Mouse (Mus musculus): ENCODE data around the gene Nfkbia. TPM values are rescaled to one million over a fixed set of nuclear protein-coding genes. Genes with fewer than 3 reads are reported as not detected.

Nfkbia gene
- polyA plus RNA-seq, 1 experiment from 2014 or later = 63.9 TPM

DNA sequence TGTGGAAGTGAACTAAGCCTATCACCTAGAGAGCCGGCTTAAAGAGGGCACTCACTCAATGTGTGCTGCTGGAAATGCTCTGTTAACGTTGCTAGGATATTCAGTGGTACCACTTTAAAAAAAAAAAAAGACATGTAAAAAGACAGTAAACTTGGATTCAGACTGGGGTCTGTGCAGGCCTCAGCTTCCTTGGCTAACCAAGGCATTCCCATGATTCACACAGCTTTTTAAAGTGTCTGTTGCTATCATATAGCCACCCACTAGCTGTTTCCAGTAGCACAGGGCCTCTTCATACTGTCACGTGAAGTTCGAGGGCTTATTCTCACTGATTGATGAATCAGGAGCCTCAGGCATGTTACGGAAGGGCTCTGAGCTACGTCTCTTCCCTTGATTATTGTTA, 30.0 kb downstream of the Nfkbia start:
- DNase-seq (ENCODE audit: low spot score) (no peak), ATAC-seq (ENCODE audit: low FRiP score) (no peak)
- H3K4me2 ChIP-seq (replicated peaks) = no peak overlapping the region
- H3K27ac ChIP-seq = no peak overlapping the region
- H3K36me3 ChIP-seq (replicated peaks; ENCODE audit: control insufficient read depth, insufficient read depth) = no peaks in the 10 kb centered on the region
- no peaks in the 10 kb centered on the region for H3K27me3 ChIP-seq (ENCODE audit: control insufficient read depth, insufficient read depth, low read length)
- H3K9ac ChIP-seq = no peak overlapping the region
- no peaks in the 10 kb centered on the region for H3K9me3 ChIP-seq (ENCODE audit: control insufficient read depth, low read length)
- no peak overlapping the region for H3K4me3 ChIP-seq (replicated peaks; ENCODE audit: low read length)
- WGBS = 72% methylated on average over 6 of the region's 6 CpGs
- H3K4me1 ChIP-seq (replicated peaks; ENCODE audit: control insufficient read depth, insufficient read depth, low read length) = peaks cover 25% of the 10 kb centered on the region

DNA sequence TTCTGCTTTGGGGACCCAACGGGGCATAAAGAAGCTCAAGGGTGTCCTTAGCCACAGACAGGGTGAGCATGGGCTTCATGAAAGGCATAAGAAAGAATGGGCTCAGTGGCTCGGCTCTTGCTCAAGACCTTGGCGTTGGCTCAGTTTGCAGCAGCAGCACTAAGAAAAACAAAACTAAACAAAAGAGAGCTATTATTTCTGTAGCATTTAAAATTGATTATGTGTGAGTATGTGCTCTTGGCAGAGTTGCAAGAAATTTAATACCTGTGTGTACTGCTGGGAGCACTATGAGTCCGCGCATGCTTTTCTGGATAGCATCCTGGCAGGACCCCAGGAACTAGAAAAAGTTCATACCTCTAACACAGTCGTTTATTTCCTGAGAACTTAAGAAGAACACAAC, 30.7 kb downstream of the Nfkbia start:
- H3K4me2 ChIP-seq (replicated peaks) = no peak overlapping the region
- no peak overlapping the region for H3K9ac ChIP-seq
- no peak for ATAC-seq (ENCODE audit: low FRiP score)
- H3K27me3 ChIP-seq (ENCODE audit: control insufficient read depth, insufficient read depth, low read length) = no peaks in the 10 kb centered on the region
- no peaks in the 10 kb centered on the region for H3K36me3 ChIP-seq (replicated peaks; ENCODE audit: control insufficient read depth, insufficient read depth)
- H3K9me3 ChIP-seq (ENCODE audit: control insufficient read depth, low read length) = no peaks in the 10 kb centered on the region
- no peak overlapping the region for H3K4me3 ChIP-seq (replicated peaks; ENCODE audit: low read length)
- H3K4me1 ChIP-seq (replicated peaks; ENCODE audit: control insufficient read depth, insufficient read depth, low read length) = peaks cover 25% of the 10 kb centered on the region
- no peak for DNase-seq (ENCODE audit: low spot score)
- 82% methylated on average over 6 of the region's 6 CpGs for WGBS
- H3K27ac ChIP-seq = no peak overlapping the region

DNA sequence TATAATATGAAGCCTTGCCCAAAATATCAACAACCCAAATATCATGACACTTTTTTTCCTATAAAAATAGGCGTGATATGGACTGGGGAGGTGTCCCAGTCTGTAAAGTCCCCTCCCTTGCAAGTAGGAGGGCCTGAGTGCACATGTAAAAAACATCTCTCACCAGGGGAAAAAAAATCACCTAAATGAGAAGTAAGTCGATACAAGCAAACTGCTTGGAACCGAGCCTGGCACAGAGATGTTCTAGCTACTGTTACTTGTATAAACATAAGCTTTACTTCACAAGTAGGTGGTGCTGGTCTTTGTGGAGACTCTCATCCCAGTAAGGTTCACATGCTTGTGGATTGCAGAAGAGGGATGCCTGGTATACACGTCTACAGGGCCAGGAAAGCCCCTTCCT, 31.5 kb downstream of the Nfkbia start:
- WGBS = 77% methylated on average over 4 of the region's 4 CpGs
- no peak for DNase-seq (ENCODE audit: low spot score)
- Histone ChIP-seq H3K9ac (no peak overlapping the region), H3K36me3 (replicated peaks; ENCODE audit: control insufficient read depth, insufficient read depth) (no peaks in the 10 kb centered on the region), H3K27me3 (ENCODE audit: control insufficient read depth, insufficient read depth, low read length) (no peaks in the 10 kb centered on the region), H3K4me3 (replicated peaks; ENCODE audit: low read length) (no peak overlapping the region), H3K9me3 (ENCODE audit: control insufficient read depth, low read length) (no peaks in the 10 kb centered on the region), H3K27ac (no peak overlapping the region), H3K4me1 (replicated peaks; ENCODE audit: control insufficient read depth, insufficient read depth, low read length) (peaks cover 21% of the 10 kb centered on the region), H3K4me2 (replicated peaks) (no peak overlapping the region)
- ATAC-seq (ENCODE audit: low FRiP score) = no peak

DNA sequence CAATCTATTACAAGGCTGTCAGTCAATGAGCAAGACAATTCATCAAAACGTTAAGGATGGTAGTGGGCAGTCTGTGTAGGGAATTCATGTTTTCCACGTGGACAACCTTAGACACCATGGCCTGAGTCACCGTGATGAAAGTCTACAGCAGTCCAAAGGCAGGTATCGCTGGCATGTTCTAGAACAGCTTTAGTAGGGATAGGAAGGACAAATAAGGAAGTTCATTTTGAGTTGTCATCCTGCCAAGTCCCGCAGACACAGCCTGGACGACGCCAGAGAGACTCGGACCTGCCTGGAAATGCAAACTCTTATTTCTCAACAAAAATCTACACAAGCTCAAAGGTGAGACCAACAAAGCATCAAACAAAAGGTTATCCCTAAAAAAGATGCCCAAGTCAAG, 32.7 kb downstream of the Nfkbia start:
- no peak overlapping the region for H3K27ac ChIP-seq
- no peaks in the 10 kb centered on the region for H3K27me3 ChIP-seq (ENCODE audit: control insufficient read depth, insufficient read depth, low read length)
- H3K4me3 ChIP-seq (replicated peaks; ENCODE audit: low read length) = no peak overlapping the region
- H3K4me2 ChIP-seq (replicated peaks) = no peak overlapping the region
- ATAC-seq (ENCODE audit: low FRiP score) (no peak), DNase-seq (ENCODE audit: low spot score) (no peak)
- H3K4me1 ChIP-seq (replicated peaks; ENCODE audit: control insufficient read depth, insufficient read depth, low read length) = peaks cover 10% of the 10 kb centered on the region
- WGBS = 85% methylated on average over 8 of the region's 8 CpGs
- no peak overlapping the region for H3K9ac ChIP-seq
- no peaks in the 10 kb centered on the region for H3K36me3 ChIP-seq (replicated peaks; ENCODE audit: control insufficient read depth, insufficient read depth)
- H3K9me3 ChIP-seq (ENCODE audit: control insufficient read depth, low read length) = no peaks in the 10 kb centered on the region

DNA sequence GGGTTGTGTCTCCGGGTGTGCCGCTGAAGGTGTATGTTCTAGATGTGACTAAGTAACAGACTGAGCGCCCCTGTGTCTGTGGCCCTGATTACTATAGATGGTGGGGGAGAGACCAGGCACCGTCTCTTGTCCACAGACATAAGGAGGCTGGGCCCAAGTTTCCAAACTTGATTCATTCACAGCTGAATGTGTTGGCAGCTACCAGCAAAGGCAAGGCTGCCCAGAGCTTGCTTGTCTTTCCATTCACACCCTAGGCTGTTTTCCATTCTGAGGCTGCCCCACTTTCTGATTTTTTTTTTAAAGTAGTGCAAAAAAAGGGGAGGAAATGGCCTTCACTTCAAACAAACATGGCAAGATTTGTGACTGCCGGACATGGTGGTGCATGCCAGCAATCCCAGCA, 35.6 kb downstream of the Nfkbia start:
- Histone ChIP-seq H3K9me3 (ENCODE audit: control insufficient read depth, low read length) (no peaks in the 10 kb centered on the region), H3K4me3 (replicated peaks; ENCODE audit: low read length) (no peak overlapping the region), H3K36me3 (replicated peaks; ENCODE audit: control insufficient read depth, insufficient read depth) (no peaks in the 10 kb centered on the region), H3K4me1 (replicated peaks; ENCODE audit: control insufficient read depth, insufficient read depth, low read length) (no peaks in the 10 kb centered on the region), H3K27ac (no peak overlapping the region), H3K27me3 (ENCODE audit: control insufficient read depth, insufficient read depth, low read length) (no peaks in the 10 kb centered on the region), H3K4me2 (replicated peaks) (no peak overlapping the region), H3K9ac (no peak overlapping the region)
- 89% methylated on average over 5 of the region's 5 CpGs for WGBS
- no peak for ATAC-seq (ENCODE audit: low FRiP score)
- DNase-seq (ENCODE audit: low spot score) = no peak

DNA sequence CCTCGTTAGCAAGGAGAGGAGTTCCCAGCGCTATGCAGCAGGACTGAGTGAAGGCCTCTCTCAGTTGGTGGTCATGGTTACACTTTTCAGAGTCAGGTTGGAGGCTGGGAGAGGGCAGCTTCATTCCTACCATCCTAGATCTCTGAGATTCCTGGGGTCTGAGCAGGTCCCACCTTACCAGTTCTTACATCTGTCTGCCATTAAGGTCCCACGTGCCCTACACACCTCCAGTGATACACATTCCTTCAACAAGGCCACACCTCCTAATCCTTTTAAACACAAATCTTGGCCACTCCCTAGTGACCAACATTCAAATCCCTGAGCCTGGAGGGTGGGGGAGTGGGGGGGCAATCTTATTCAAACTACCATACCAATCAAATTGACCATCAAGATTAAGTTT, 36.3 kb downstream of the Nfkbia start:
- H3K9me3 ChIP-seq (ENCODE audit: control insufficient read depth, low read length) = no peaks in the 10 kb centered on the region
- WGBS = 63% methylated on average over 3 of the region's 3 CpGs
- no peak for DNase-seq (ENCODE audit: low spot score)
- no peak overlapping the region for H3K4me2 ChIP-seq (replicated peaks)
- no peaks in the 10 kb centered on the region for H3K36me3 ChIP-seq (replicated peaks; ENCODE audit: control insufficient read depth, insufficient read depth)
- H3K4me3 ChIP-seq (replicated peaks; ENCODE audit: low read length) = no peak overlapping the region
- no peaks in the 10 kb centered on the region for H3K27me3 ChIP-seq (ENCODE audit: control insufficient read depth, insufficient read depth, low read length)
- H3K27ac ChIP-seq = no peak overlapping the region
- H3K4me1 ChIP-seq (replicated peaks; ENCODE audit: control insufficient read depth, insufficient read depth, low read length) = no peaks in the 10 kb centered on the region
- H3K9ac ChIP-seq = no peak overlapping the region
- ATAC-seq (ENCODE audit: low FRiP score) = no peak

DNA sequence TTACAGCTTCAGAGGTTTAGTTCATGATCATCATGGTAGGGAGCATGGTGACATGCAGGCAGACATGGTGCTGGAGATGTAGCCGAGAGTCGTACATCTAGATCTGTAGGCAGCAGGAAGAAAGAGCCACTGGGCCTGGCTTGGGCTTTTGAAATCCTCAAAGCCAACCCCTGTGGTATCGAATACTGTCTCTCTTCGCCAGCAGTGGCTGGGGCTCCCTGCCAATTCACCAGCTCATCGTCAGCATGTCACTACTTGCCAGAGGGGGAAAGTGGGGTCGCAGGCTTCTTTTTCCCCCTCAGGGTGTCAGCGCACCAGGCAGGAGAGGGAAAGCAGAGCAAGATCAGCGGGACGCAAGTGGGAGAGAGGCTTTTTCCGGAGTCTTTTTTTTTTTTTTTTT, 37.2 kb downstream of the Nfkbia start:
- no peaks in the 10 kb centered on the region for H3K4me1 ChIP-seq (replicated peaks; ENCODE audit: control insufficient read depth, insufficient read depth, low read length)
- no peak overlapping the region for H3K4me3 ChIP-seq (replicated peaks; ENCODE audit: low read length)
- ATAC-seq (ENCODE audit: low FRiP score) = no peak
- no peak overlapping the region for H3K9ac ChIP-seq
- no peak overlapping the region for H3K27ac ChIP-seq
- no peak for DNase-seq (ENCODE audit: low spot score)
- H3K27me3 ChIP-seq (ENCODE audit: control insufficient read depth, insufficient read depth, low read length) = no peaks in the 10 kb centered on the region
- no peaks in the 10 kb centered on the region for H3K36me3 ChIP-seq (replicated peaks; ENCODE audit: control insufficient read depth, insufficient read depth)
- no peak overlapping the region for H3K4me2 ChIP-seq (replicated peaks)
- no peaks in the 10 kb centered on the region for H3K9me3 ChIP-seq (ENCODE audit: control insufficient read depth, low read length)
- WGBS = 80% methylated on average over 8 of the region's 10 CpGs

DNA sequence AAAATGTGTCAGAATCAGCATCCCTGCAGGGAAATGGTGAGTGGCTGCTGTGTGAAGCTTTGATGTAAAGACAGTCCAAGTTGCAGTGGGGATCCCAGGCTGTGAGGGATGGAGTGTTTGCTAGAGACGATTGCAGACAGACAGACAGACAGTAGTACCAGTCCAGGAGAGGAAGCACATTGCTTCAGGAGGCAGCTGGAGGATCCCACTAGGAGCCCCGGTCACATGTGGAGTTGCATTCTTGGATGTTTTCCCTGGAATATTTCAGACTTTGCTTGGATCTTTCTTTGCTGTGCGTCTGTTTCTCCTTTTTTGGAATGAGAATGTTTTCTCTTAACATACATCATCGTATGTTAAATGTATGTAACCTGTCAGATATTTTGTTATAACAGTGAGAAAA, 38.5 kb downstream of the Nfkbia start:
- 79% methylated on average over 4 of the region's 4 CpGs for WGBS
- Histone ChIP-seq H3K4me2 (replicated peaks) (no peak overlapping the region), H3K9me3 (ENCODE audit: control insufficient read depth, low read length) (no peaks in the 10 kb centered on the region), H3K36me3 (replicated peaks; ENCODE audit: control insufficient read depth, insufficient read depth) (no peaks in the 10 kb centered on the region), H3K27me3 (ENCODE audit: control insufficient read depth, insufficient read depth, low read length) (no peaks in the 10 kb centered on the region), H3K9ac (no peak overlapping the region), H3K27ac (no peak overlapping the region), H3K4me3 (replicated peaks; ENCODE audit: low read length) (no peak overlapping the region), H3K4me1 (replicated peaks; ENCODE audit: control insufficient read depth, insufficient read depth, low read length) (no peaks in the 10 kb centered on the region)
- no peak for ATAC-seq (ENCODE audit: low FRiP score)
- DNase-seq (ENCODE audit: low spot score) = no peak

DNA sequence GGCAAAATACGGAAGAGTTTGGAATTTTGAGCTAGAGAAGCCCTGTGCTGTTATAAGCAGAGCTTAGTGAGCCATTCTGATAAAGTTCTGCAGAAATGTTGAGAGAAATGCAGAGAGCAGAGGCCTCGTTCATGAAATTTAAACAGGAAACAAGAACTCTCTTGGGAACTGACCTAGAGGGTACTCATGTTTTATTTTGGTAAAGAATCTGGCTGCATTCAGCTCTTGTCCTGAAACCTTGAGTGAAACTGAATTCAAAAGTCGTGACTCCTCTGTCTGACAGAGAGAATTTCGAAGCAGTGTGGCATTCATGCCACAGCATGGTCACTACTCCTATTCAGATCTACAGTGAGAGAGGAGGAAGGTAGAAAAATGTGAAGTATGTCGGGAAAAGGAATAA, 39.6 kb downstream of the Nfkbia start:
- 58% methylated on average over 5 of the region's 5 CpGs for WGBS
- H3K4me1 ChIP-seq (replicated peaks; ENCODE audit: control insufficient read depth, insufficient read depth, low read length) = no peaks in the 10 kb centered on the region
- DNase-seq (ENCODE audit: low spot score) = no peak
- H3K9me3 ChIP-seq (ENCODE audit: control insufficient read depth, low read length) = no peaks in the 10 kb centered on the region
- ATAC-seq (ENCODE audit: low FRiP score) = no peak
- no peak overlapping the region for H3K4me2 ChIP-seq (replicated peaks)
- no peak overlapping the region for H3K9ac ChIP-seq
- no peaks in the 10 kb centered on the region for H3K36me3 ChIP-seq (replicated peaks; ENCODE audit: control insufficient read depth, insufficient read depth)
- H3K4me3 ChIP-seq (replicated peaks; ENCODE audit: low read length) = no peak overlapping the region
- no peak overlapping the region for H3K27ac ChIP-seq
- H3K27me3 ChIP-seq (ENCODE audit: control insufficient read depth, insufficient read depth, low read length) = no peaks in the 10 kb centered on the region

DNA sequence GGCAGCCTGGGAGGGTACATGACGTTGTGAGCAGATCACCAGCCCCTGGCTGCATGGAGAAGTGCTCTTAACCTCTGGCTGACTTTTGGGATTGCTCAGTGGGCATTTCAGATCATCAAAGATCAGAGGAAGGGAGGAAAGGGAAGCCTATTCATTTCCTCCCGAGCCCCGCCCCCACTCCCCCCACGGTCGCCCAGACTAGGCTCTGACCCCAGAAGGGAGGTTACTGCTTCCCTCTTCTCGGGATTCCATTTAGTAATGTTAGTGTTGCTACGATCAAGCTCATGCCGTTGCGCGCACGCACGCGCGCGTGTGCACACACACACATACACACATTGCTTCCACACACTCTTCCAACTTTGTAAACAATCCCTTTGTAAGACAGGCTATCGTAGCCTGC, 42.0 kb downstream of the Nfkbia start:
- H3K4me3 ChIP-seq (replicated peaks; ENCODE audit: low read length) = no peak overlapping the region
- H3K9ac ChIP-seq = no peak overlapping the region
- no peak overlapping the region for H3K27ac ChIP-seq
- H3K36me3 ChIP-seq (replicated peaks; ENCODE audit: control insufficient read depth, insufficient read depth) = no peaks in the 10 kb centered on the region
- no peak for ATAC-seq (ENCODE audit: low FRiP score)
- WGBS = 65% methylated on average over 16 of the region's 16 CpGs
- H3K9me3 ChIP-seq (ENCODE audit: control insufficient read depth, low read length) = no peaks in the 10 kb centered on the region
- H3K27me3 ChIP-seq (ENCODE audit: control insufficient read depth, insufficient read depth, low read length) = no peaks in the 10 kb centered on the region
- H3K4me1 ChIP-seq (replicated peaks; ENCODE audit: control insufficient read depth, insufficient read depth, low read length) = peaks cover 14% of the 10 kb centered on the region
- DNase-seq (ENCODE audit: low spot score) = no peak
- no peak overlapping the region for H3K4me2 ChIP-seq (replicated peaks)
